Mouse (Mus musculus): ENCODE results near the gene Pdp2. TPM values are rescaled to one million over a fixed set of nuclear protein-coding genes. Genes with fewer than 3 reads are reported as not detected.
"Not testable (repeated sequence)": the region's sequence is repeated elsewhere in the genome, so short reads cannot be mapped to it uniquely, and the experiment has no call there.

The Pdp2 gene
- polyA plus RNA-seq, 1 experiment from 2014 or later: 10.1 TPM

DNA sequence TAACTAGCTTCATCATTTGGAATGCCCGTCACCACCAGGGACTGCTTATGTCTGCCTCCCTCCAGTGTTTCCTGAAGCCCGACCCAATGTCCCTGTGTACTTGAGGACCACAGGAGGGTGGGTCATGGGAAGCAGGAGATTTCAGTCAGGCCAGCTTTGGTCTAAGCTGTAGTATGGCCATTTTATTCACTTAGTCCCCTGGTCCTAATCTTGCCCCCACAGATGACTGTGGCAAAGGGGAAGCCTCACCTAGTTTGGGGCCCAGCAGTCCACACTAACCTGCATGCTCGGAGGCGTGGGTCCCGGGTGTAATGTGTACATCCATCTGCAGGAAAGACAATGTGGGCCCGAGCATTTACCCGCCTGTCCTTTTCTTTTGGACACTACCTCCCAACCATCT lies 49.0 kb downstream of the Pdp2 start:
- ATAC-seq (ENCODE audit: insufficient number of reproducible peaks, low FRiP score, low TSS enrichment, low read depth): no peak
- Histone ChIP-seq H3K9me3 (no peaks in the 10 kb centered on the region), H3K4me3 (peak overlapping the region; percentile 86), H3K36me3 (peaks cover 30% of the 10 kb centered on the region), H3K9ac (peak overlapping the region; percentile 70), H3K4me1 (peaks cover 20% of the 10 kb centered on the region), H3K27me3 (no peaks in the 10 kb centered on the region), H3K4me2 (peak overlapping the region; percentile 84), H3K27ac (no peak overlapping the region)
- 81% methylated on average over 7 of the region's 7 CpGs for WGBS

- Histone ChIP-seq H3K4me3 (peak overlapping the region; percentile 86), H3K9me3 (no peaks in the 10 kb centered on the region), H3K4me2 (peak overlapping the region; percentile 84), H3K9ac (peak overlapping the region; percentile 70), H3K36me3 (peaks cover 23% of the 10 kb centered on the region), H3K27me3 (no peaks in the 10 kb centered on the region), H3K4me1 (peaks cover 20% of the 10 kb centered on the region), H3K27ac (no peak overlapping the region)
- ATAC-seq (ENCODE audit: insufficient number of reproducible peaks, low FRiP score, low TSS enrichment, low read depth): no peak
- 8% methylated on average over 25 of the region's 25 CpGs for WGBS
These were observed 49.6 kb downstream of the Pdp2 start for GRCm38 (mm10) chr8:104640831-104641370.

- peak within 1 kb of the TSS; percentile 70 for H3K9ac ChIP-seq
- H3K4me3 ChIP-seq: peak within 1 kb of the TSS; percentile 86
- no peaks in the 10 kb centered on the region for H3K9me3 ChIP-seq
- peak within 1 kb of the TSS; percentile 84 for H3K4me2 ChIP-seq
- peak; percentile 90 for ATAC-seq (ENCODE audit: insufficient number of reproducible peaks, low FRiP score, low TSS enrichment, low read depth)
- H3K27ac ChIP-seq: peak within 1 kb of the TSS; percentile 77
- H3K27me3 ChIP-seq: no peaks in the 10 kb centered on the region
- H3K36me3 ChIP-seq: peaks cover 21% of the 10 kb centered on the region; the same call in 1 of the 2 replicates
- peaks cover 20% of the 10 kb centered on the region for H3K4me1 ChIP-seq
- WGBS: under 1% methylated on average over 66 of the region's 66 CpGs
These were observed 50.4 kb downstream of the Pdp2 start, which contains the start of gene Ciao2b for GRCm38 (mm10) chr8:104641426-104642323. Gene Ciao2b, minus strand, starts transcription at chr8:104641965.

DNA sequence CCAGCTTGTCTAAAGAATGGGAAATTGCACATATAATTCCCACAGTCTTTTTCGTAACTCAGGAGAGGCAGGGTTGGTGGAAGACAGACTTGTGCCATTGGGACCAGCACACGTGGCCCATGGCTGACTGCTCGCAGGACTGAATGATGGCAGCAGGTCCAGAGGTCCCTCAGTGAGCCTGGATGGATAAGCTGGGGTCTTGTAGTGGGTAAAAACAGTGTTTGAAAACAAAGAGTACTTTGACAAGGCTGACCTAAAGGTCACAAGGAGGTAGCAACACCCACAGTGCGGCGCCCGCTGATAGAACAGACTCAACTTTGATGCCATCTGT lies 51.0 kb downstream of the Pdp2 start:
- Histone ChIP-seq H3K4me1 (peaks cover 20% of the 10 kb centered on the region), H3K27me3 (no peaks in the 10 kb centered on the region), H3K4me2 (peak overlapping the region; percentile 84), H3K9me3 (no peaks in the 10 kb centered on the region), H3K9ac (peak overlapping the region; percentile 70), H3K27ac (0 out of 2 replicates have a peak overlapping the region, but pooled peaks have one; percentile 77), H3K36me3 (peaks cover 21% of the 10 kb centered on the region; the same call in 1 of the 2 replicates), H3K4me3 (peak overlapping the region; percentile 86)
- no peak for ATAC-seq (ENCODE audit: insufficient number of reproducible peaks, low FRiP score, low TSS enrichment, low read depth)
- 72% methylated on average over 6 of the region's 6 CpGs for WGBS

DNA sequence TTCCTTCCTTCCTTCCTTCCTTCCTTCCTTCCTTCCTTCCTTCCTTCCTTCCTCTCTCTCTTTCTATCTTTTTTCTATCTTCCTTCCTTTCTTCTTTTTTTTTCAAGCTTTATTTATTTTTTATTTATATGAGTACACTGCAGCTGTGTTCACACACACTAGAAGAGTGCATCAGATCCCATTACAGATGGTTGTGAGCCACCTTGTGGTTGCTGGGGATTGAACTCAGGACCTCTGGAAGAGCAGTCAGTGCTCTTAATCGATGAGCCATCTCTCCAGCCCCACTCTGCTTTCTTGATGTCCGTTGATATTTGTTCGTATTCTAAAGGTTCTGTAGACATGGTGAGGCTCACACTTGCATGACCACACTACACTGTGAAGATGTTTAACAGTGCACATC lies 52.9 kb downstream of the Pdp2 start:
- H3K4me2 ChIP-seq; H3K4me3 ChIP-seq; H3K9me3 ChIP-seq; H3K9ac ChIP-seq; H3K27ac ChIP-seq; H3K27me3 ChIP-seq; H3K36me3 ChIP-seq; ATAC-seq (ENCODE audit: insufficient number of reproducible peaks, low FRiP score, low TSS enrichment, low read depth): not testable (repeated sequence)
- H3K4me1 ChIP-seq: peaks cover 20% of the 10 kb centered on the region
- 70% methylated on average over 3 of the region's 3 CpGs for WGBS

Other genes starting within 250 kb of the Pdp2 start
- 1.7 and 2.7 TPM in 2 replicates for gene Cmtm4, start 195.6 kb upstream of the Pdp2 start, polyA plus RNA-seq (2015; fragmentation: Nextera tagmentation; extraction: Ambion mirVana)
- gene Dync1li2, start 148.4 kb upstream of the Pdp2 start, polyA plus RNA-seq (2015; fragmentation: Nextera tagmentation; extraction: Ambion mirVana): 53.7 and 62.8 TPM in 2 replicates
- 0.40 and 0.42 TPM in 2 replicates for gene Terb1, start 81.5 kb upstream of the Pdp2 start, polyA plus RNA-seq (2015; fragmentation: Nextera tagmentation; extraction: Ambion mirVana)
- 92.1 and 93.8 TPM in 2 replicates for gene Nae1, start 56.8 kb upstream of the Pdp2 start, polyA plus RNA-seq (2015; fragmentation: Nextera tagmentation; extraction: Ambion mirVana)
- gene Car7, start 56.8 kb upstream of the Pdp2 start, polyA plus RNA-seq (2015; fragmentation: Nextera tagmentation; extraction: Ambion mirVana): 1.0 and 1.2 TPM in 2 replicates
- 1.4 and 2.1 TPM in 2 replicates for gene Cdh16, start 32.9 kb downstream of the Pdp2 start, polyA plus RNA-seq (2015; fragmentation: Nextera tagmentation; extraction: Ambion mirVana)
- gene Rrad, start 39.9 kb downstream of the Pdp2 start, polyA plus RNA-seq (2015; fragmentation: Nextera tagmentation; extraction: Ambion mirVana): 25.9 and 44.8 TPM in 2 replicates
- 83.0 and 92.9 TPM in 2 replicates for gene Ciao2b, start 50.5 kb downstream of the Pdp2 start, polyA plus RNA-seq (2015; fragmentation: Nextera tagmentation; extraction: Ambion mirVana)
- not detected in 2 replicates for gene Ces2a, start 142.6 kb downstream of the Pdp2 start, polyA plus RNA-seq (2015; fragmentation: Nextera tagmentation; extraction: Ambion mirVana)
- 0.19 and 0.31 TPM in 2 replicates for gene Ces2b, start 240.1 kb downstream of the Pdp2 start, polyA plus RNA-seq (2015; fragmentation: Nextera tagmentation; extraction: Ambion mirVana)